Mouse (Mus musculus): ENCODE data around the gene Mypop. TPM values are rescaled to one million over a fixed set of nuclear protein-coding genes. Genes with fewer than 3 reads are reported as not detected.

Mypop gene
- total RNA-seq, 2 experiments from 2014 or later: 0.82 TPM; not detected in 1

DNA sequence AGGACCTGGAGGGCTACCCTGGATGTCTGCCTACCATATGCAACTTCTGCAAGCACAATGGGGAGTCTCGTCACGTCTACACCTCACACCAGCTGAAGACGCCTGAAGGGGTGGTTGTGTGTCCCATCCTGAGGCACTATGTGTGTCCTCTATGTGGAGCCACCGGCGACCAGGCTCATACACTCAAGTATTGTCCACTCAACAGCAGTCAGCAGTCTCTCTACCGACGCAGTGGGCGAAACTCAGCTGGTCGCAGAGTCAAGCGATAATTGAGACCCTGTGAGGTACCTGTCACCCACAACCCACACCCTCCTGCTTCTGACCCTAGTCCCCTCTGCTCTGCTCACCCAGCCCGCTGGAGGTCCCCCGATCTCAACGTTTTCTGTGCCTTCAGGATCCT, 3.3 kb upstream of the Mypop start:
- ATAC-seq (replicated peaks; ENCODE audit: poor library complexity, severe bottlenecking): no peak

GRCm38 (mm10) chr7:18988780-18989179, 2.3 kb upstream of the Mypop start:
- ATAC-seq (replicated peaks; ENCODE audit: poor library complexity, severe bottlenecking): no peak

- ATAC-seq (replicated peaks; ENCODE audit: poor library complexity, severe bottlenecking): no peak
These were observed 1.1 kb upstream of the Mypop start for GRCm38 (mm10) chr7:18989995-18990394.

- no peak for ATAC-seq (replicated peaks; ENCODE audit: poor library complexity, severe bottlenecking)
These were observed 732 bp downstream of the Mypop start for GRCm38 (mm10) chr7:18991660-18992293.

GRCm38 (mm10) chr7:18992294-18992675, 1.2 kb downstream of the Mypop start:
- no peak for ATAC-seq (replicated peaks; ENCODE audit: poor library complexity, severe bottlenecking)

GRCm38 (mm10) chr7:18993036-18993435, 2.0 kb downstream of the Mypop start:
- ATAC-seq (replicated peaks; ENCODE audit: poor library complexity, severe bottlenecking): no peak

DNA sequence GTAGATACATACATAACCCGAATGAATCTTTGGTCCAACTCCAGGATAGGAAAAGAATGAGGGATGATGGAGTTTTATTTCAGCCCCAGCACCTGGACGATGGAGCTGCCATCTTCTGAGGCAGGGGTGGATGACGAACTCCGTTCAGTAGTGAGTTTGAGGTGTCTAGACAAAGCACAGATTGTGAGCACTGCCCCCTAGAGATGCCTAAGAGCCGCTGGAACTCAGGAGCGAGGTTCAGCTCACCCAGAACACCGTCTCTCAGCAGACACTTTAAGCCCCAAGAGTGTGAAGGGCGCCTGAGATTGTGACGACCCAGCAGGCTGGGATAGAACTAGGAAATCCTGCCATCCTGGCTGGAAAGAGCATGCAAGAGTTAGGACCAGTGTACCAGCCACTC, 7.8 kb downstream of the Mypop start:
- ATAC-seq (replicated peaks; ENCODE audit: poor library complexity, severe bottlenecking): no peak

- no peak for ATAC-seq (replicated peaks; ENCODE audit: poor library complexity, severe bottlenecking)
These were observed 9.4 kb downstream of the Mypop start for GRCm38 (mm10) chr7:19000421-19000820.

- ATAC-seq (replicated peaks; ENCODE audit: poor library complexity, severe bottlenecking): peak; percentile 59
These were observed 10.2 kb downstream of the Mypop start for GRCm38 (mm10) chr7:19001066-19001806.

DNA sequence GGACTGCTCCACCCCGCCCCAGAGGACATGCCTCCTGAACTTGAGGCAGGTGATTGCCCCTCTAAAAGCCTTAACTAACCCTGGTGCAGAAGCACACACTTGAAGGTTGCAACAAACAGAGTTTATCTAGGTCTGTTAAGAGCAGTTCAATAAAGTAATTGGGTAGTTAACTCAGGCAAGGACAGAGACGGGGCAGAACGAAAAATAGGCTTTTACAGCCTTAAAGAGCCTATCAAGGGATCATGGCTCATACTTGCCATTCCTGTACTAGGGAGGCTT, 10.7 kb downstream of the Mypop start:
- no peak for ATAC-seq (replicated peaks; ENCODE audit: poor library complexity, severe bottlenecking)

- ATAC-seq (replicated peaks; ENCODE audit: poor library complexity, severe bottlenecking): no peak
These were observed 11.1 kb downstream of the Mypop start for GRCm38 (mm10) chr7:19002115-19002514.

DNA sequence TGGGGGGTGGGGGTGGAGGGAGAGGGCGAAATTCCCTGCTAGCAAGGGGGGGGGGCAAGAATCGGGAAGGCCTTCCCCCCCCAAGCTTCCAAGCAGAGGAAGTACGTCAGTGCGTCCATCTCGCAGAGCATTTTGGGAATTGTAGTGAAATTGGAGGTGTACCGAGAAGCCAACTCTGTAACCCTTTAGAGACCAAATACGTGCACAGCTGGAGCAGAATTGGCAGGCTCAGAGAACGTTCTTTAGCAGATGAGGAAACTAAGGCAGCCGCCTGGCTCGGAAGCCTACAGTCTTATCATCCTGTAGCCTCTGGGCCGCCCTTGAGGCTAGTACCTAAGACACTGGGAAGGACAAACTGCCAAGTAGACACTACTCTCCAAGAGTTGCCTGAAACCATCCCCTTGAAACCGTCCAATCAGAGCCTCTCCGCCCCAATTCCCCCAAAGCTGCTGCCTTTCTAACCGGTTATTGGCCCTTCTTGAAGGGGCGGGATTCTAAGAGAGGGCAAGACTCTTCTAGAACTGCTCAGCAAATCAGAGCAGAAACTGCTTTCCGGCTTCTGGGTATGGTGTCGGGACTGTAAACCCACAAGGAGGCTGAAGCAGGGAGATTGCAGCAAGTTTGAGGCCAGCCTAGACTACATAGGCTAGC, 11.9 kb downstream of the Mypop start:
- peak; percentile 46 for ATAC-seq (replicated peaks; ENCODE audit: poor library complexity, severe bottlenecking)

DNA sequence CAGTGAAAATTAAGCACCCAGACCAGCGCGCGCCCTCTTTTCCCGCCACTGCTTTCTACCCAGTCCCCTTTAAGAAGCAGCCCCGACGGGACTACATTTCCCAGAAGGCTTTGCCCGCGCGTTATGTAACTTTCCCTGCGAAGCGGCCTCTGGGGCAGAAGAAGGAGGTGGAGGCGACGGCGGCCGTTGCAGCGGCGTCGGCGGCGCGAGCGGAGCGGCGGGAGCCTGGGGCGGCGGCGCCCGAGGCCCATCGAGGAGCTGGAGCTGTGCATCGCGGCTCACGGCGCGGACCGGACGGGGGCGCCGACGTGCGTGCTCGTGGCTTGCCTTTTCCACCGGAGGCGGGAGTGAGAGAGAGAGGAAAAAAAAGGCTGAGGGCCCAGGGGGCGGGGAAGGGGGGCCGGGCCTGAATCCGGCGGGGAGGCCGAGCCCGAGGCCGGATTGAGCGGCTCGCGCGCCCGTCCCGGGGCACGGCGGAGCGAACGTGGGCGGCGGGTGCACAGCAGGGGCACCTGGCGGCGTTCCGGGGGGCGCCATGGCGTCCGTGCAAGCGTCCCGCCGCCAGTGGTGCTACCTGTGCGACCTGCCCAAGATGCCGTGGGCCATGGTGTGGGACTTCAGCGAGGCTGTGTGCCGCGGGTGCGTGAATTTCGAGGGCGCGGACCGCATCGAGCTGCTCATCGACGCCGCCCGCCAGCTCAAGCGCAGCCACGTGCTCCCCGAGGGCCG, 13.0 kb downstream of the Mypop start, which contains the start of gene Irf2bp1:
Irf2bp1 (plus strand) TSS at position 143 of the 729 bp plus-strand sequence.
- ATAC-seq (replicated peaks; ENCODE audit: poor library complexity, severe bottlenecking): peak; percentile 45

GRCm38 (mm10) chr7:19004631-19005079, 13.6 kb downstream of the Mypop start:
- no peak for ATAC-seq (replicated peaks; ENCODE audit: poor library complexity, severe bottlenecking)

DNA sequence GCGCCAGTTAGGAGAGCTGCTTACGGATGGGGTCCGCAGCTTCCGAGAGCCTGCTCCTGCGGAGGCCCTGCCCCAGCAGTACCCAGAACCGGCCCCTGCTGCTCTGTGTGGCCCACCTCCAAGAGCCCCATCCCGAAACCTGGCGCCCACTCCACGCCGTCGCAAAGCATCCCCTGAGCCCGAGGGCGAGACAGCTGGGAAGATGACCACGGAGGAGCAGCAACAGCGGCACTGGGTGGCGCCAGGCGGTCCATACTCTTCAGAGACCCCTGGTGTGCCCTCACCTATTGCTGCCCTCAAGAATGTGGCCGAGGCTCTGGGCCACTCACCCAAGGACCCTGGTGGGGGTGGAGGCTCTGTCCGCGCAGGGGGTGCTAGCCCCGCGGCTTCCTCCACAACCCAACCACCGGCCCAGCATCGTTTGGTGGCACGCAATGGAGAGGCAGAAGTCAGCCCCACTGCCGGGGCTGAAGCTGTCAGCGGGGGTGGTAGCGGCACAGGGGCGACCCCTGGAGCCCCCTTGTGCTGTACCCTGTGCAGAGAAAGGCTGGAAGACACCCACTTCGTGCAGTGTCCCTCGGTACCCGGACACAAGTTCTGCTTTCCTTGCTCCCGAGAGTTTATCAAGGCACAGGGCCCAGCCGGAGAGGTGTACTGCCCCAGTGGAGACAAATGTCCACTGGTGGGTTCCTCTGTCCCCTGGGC, 14.5 kb downstream of the Mypop start:
- ATAC-seq (replicated peaks; ENCODE audit: poor library complexity, severe bottlenecking): no peak

GRCm38 (mm10) chr7:19006476-19006875, 15.4 kb downstream of the Mypop start:
- peak; percentile 41 for ATAC-seq (replicated peaks; ENCODE audit: poor library complexity, severe bottlenecking)

DNA sequence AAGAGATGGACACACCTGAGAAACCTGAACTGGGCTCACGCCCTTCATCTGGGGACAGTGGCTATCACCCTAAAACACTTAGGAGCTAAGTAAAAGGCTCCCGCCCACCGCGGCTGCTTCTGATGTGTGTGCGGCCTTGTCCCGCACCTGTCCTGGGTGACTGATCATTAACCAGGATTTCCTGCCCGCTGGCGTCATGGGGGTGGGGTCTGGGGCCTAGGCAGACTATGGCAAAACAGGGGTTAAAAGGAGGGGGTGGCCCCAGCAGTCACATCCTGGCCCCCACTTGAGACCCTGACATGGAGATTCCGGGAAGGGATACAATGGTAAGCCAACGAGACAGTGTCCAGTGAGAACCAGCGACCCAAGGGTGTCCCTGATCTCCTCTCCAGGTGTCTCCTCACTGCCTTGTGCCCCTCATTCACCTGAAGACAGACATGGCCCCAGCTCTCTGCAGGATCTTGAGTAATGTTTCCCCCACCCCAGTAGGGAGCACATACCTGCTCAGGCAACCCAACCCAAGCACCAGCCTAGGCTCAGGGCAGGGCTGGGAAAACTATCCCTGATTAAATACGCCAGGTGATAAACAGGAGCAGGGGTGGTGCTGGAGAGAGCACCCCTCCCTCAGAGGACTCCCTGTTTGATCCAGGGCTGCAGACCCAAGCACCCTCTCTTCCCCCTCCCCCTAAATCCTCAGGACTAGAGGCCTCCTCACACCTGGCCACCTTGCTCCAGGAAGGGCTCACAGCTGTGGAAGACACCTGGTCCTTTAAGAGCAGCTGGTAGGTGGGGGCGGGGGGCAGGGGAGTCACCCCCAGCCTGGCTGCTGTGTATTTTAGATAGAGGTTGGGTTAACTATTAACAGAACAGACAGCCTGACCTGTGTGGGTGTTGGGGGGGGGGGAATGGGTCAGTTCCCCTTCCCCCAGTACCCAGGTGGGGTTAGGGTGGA, 16.3 kb downstream of the Mypop start:
- ATAC-seq (replicated peaks; ENCODE audit: poor library complexity, severe bottlenecking): no peak

GRCm38 (mm10) chr7:19010581-19010980, 19.5 kb downstream of the Mypop start:
- ATAC-seq (replicated peaks; ENCODE audit: poor library complexity, severe bottlenecking): no peak

GRCm38 (mm10) chr7:19012025-19012621, 21.1 kb downstream of the Mypop start:
- peak; percentile 36 for ATAC-seq (replicated peaks; ENCODE audit: poor library complexity, severe bottlenecking)

All from granulocyte monocyte progenitor cell, adult 5-6 weeks (primary cell).